Mouse (Mus musculus): ENCODE measurements at regions not wholly inside any gene's neighbourhood (a gene's known extent, or its start where the extent isn't known, plus 50 kb on each side); places are given as distances from the start of the nearest gene placed in this dataset.

DNA sequence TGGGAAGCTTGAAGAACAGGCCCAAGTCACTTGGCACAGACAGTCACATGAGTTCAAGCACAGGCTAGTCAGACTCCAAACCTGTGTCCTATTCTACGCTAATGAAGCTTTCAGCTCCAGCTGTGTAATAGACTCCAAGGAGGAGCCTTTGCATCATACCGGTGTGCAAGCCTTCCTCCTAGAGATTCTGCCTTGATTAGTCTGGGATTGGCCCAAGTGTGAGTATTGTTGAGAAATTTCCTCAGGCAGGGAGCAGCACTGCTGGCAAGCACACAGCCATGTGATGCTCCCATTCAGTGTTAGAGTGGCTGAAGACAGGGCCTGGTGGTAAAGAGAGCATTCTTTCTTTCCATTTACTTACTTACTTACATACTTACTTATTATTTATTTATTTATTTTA is 171.5 kb upstream of the Lrig3 start:
- no peaks in the 10 kb centered on the region for H3K4me1 ChIP-seq (ENCODE audit: control insufficient read depth in 1 of 2, insufficient read depth in 2 of 2, low read length in 2 of 2)
- no peaks in the 10 kb centered on the region for H3K36me3 ChIP-seq (ENCODE audit: control insufficient read depth in 1 of 2, insufficient read depth in 2 of 2, low read length in 2 of 2)
- no peaks in the 10 kb centered on the region for H3K9me3 ChIP-seq (replicated peaks; ENCODE audit: insufficient read depth, low read length)
- H3K9ac ChIP-seq (ENCODE audit: control insufficient read depth, low read depth, low read length, poor library complexity, severe bottlenecking), result no peak overlapping the region
- H3K4me3 ChIP-seq (ENCODE audit: control insufficient read depth in 1 of 2, insufficient read depth in 1 of 2, low read depth in 2 of 2, low read length in 2 of 2), result no peak overlapping the region
- no peak overlapping the region for H3K27ac ChIP-seq (ENCODE audit: control insufficient read depth, low read depth, low read length)
- no peaks in the 10 kb centered on the region for H3K27me3 ChIP-seq (ENCODE audit: control insufficient read depth in 1 of 2, insufficient read depth in 2 of 2, low read length in 2 of 2)
- no peak for DNase-seq (ENCODE audit: low read depth, low spot score)
- no peaks in the 10 kb centered on the region for H3K79me2 ChIP-seq (ENCODE audit: control insufficient read depth, insufficient read depth, low read length, poor library complexity)
- no peak for TF ChIP-seq CHD2 (IDR thresholded peaks at IDR 0.05; ENCODE audit: low read length)
- no peak for TF ChIP-seq HCFC1 (IDR thresholded peaks at IDR 0.05; ENCODE audit: low read depth, low read length)
- TF ChIP-seq TBP (IDR thresholded peaks at IDR 0.05; ENCODE audit: low read depth, low read length), result no peak
- no peak for TF ChIP-seq SMC3 (IDR thresholded peaks at IDR 0.05; ENCODE audit: low read depth, low read length)
- TF ChIP-seq ELF1 (IDR thresholded peaks at IDR 0.05; ENCODE audit: low read depth, low read length), result no peak
- TF ChIP-seq ZKSCAN1 (IDR thresholded peaks at IDR 0.05; ENCODE audit: low read depth, low read length), result no peak
- no peak for TF ChIP-seq TAL1 (IDR thresholded peaks at IDR 0.05; ENCODE audit: low read length)
- TF ChIP-seq NELFE (IDR thresholded peaks at IDR 0.05; ENCODE audit: low read depth, low read length), result no peak
- TF ChIP-seq ZNF384 (IDR thresholded peaks at IDR 0.05; ENCODE audit: low read depth, low read length), result no peak

DNA sequence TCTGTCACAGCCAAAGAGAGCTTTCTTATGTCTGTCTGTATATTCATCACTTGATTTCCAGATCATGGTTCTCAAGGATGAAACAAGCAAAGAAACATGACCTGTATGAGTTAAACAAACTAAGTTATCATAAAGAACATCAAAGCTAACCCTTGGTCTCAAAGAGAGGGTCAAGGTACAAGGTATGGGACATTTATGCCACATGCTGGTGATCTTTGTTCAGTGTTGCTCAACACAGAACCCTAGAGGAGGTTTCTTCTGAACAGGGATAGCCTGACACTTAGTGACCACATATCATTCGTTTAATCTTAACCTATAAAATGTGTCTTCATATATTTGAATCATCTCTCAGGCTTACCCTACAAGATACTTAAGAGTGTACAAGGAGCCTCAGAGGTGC is 170.6 kb upstream of the Lrig3 start:
- no peaks in the 10 kb centered on the region for H3K27me3 ChIP-seq (ENCODE audit: control insufficient read depth in 1 of 2, insufficient read depth in 2 of 2, low read length in 2 of 2)
- no peaks in the 10 kb centered on the region for H3K79me2 ChIP-seq (ENCODE audit: control insufficient read depth, insufficient read depth, low read length, poor library complexity)
- no peak overlapping the region for H3K4me3 ChIP-seq (ENCODE audit: control insufficient read depth in 1 of 2, insufficient read depth in 1 of 2, low read depth in 2 of 2, low read length in 2 of 2)
- H3K9me3 ChIP-seq (replicated peaks; ENCODE audit: insufficient read depth, low read length), result no peaks in the 10 kb centered on the region
- TF ChIP-seq MYC (IDR thresholded peaks at IDR 0.05; ENCODE audit: low read depth, low read length) (no peak), UBTF (IDR thresholded peaks at IDR 0.05; ENCODE audit: borderline replicate concordance, insufficient read depth, low read depth, low read length) (no peak), E2F4 (IDR thresholded peaks at IDR 0.05; ENCODE audit: borderline replicate concordance, low read depth, low read length) (no peak), MEF2A (IDR thresholded peaks at IDR 0.05; ENCODE audit: extremely low read depth, insufficient replicate concordance, low read depth, low read length, poor library complexity, severe bottlenecking) (no peak), JUND (IDR thresholded peaks at IDR 0.05; ENCODE audit: low read depth, low read length) (no peak), SMC3 (IDR thresholded peaks at IDR 0.05; ENCODE audit: low read depth, low read length) (no peak)
- no peak overlapping the region for H3K9ac ChIP-seq (ENCODE audit: control insufficient read depth, low read depth, low read length, poor library complexity, severe bottlenecking)
- no peak overlapping the region for H3K27ac ChIP-seq (ENCODE audit: control insufficient read depth, low read depth, low read length)
- H3K4me1 ChIP-seq (ENCODE audit: control insufficient read depth in 1 of 2, insufficient read depth in 2 of 2, low read length in 2 of 2), result no peaks in the 10 kb centered on the region
- no peak for DNase-seq (ENCODE audit: low read depth, low spot score)
- H3K36me3 ChIP-seq (ENCODE audit: control insufficient read depth in 1 of 2, insufficient read depth in 2 of 2, low read length in 2 of 2), result no peaks in the 10 kb centered on the region

DNA sequence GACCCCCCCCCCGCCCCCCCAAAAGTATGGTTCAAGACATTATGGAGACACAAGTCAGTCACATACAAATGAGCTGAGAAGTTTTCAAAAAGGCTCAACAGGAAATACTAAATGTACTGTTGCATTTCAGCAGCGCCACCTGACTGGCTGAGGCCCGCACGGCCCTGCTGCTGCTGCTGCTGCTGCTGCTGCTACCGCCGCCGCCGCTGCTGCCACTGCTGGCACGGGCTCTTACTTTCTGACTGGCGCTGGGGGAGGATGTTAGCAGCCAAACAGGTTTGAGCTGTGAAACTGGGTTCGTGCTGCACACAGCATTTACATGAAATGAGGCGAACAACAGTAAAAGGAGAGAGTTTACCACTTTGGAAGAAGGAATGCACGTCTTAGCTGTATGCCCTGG is 167.3 kb upstream of the Lrig3 start:
- H3K27ac ChIP-seq (ENCODE audit: control insufficient read depth, low read depth, low read length), result no peak overlapping the region
- no peaks in the 10 kb centered on the region for H3K4me1 ChIP-seq (ENCODE audit: control insufficient read depth in 1 of 2, insufficient read depth in 2 of 2, low read length in 2 of 2)
- no peaks in the 10 kb centered on the region for H3K9me3 ChIP-seq (replicated peaks; ENCODE audit: insufficient read depth, low read length)
- H3K9ac ChIP-seq (ENCODE audit: control insufficient read depth, low read depth, low read length, poor library complexity, severe bottlenecking), result no peak overlapping the region
- no peak overlapping the region for H3K4me3 ChIP-seq (ENCODE audit: control insufficient read depth in 1 of 2, insufficient read depth in 1 of 2, low read depth in 2 of 2, low read length in 2 of 2)
- TF ChIP-seq ZMIZ1 (IDR thresholded peaks at IDR 0.05; ENCODE audit: low read depth, low read length) (no peak), MAZ (IDR thresholded peaks at IDR 0.05; ENCODE audit: low read depth, low read length) (no peak), POLR2A (IDR thresholded peaks at IDR 0.05; ENCODE audit: control insufficient read depth in 1 of 2, insufficient read depth in 1 of 2, low read depth in 1 of 2, low read length in 2 of 2, poor library complexity in 1 of 2) (no peak)
- no peaks in the 10 kb centered on the region for H3K79me2 ChIP-seq (ENCODE audit: control insufficient read depth, insufficient read depth, low read length, poor library complexity)
- no peaks in the 10 kb centered on the region for H3K36me3 ChIP-seq (ENCODE audit: control insufficient read depth in 1 of 2, insufficient read depth in 2 of 2, low read length in 2 of 2)
- no peak for DNase-seq (ENCODE audit: low read depth, low spot score)
- no peaks in the 10 kb centered on the region for H3K27me3 ChIP-seq (ENCODE audit: control insufficient read depth in 1 of 2, insufficient read depth in 2 of 2, low read length in 2 of 2)
